Mouse (Mus musculus): ENCODE measurements around the gene Skp1a. TPM values are rescaled to one million over a fixed set of nuclear protein-coding genes. Genes with fewer than 3 reads are reported as not detected.

The Skp1a gene
- total RNA-seq, 1 experiment = 317 TPM

GRCm38 (mm10) chr11:52269841-52270240, 38.0 kb downstream of the Skp1a start:
- Histone ChIP-seq H3K9me3 (ENCODE audit: control insufficient read depth, insufficient read depth, low read depth, low read length) (no peaks in the 10 kb centered on the region), H3K27ac (ENCODE audit: insufficient read depth, low read depth, low read length, poor library complexity, severe bottlenecking) (no peak overlapping the region), H3K36me3 (ENCODE audit: control insufficient read depth, insufficient read depth, low read length, poor library complexity, severe bottlenecking) (peaks cover 6% of the 10 kb centered on the region; the same call in 1 of the 2 replicates), H3K4me1 (ENCODE audit: control insufficient read depth in 2 of 2, insufficient read depth in 2 of 2, low read length in 2 of 2, poor library complexity in 1 of 2) (peaks cover 2 to 21% of the 10 kb centered on the region in 2 experiments; a peak in 2 of 4 replicates), H3K4me3 (ENCODE audit: insufficient read depth in 1 of 2, low read depth in 1 of 2, low read length in 2 of 2, poor library complexity in 1 of 2, severe bottlenecking in 1 of 2) (no peak overlapping the region), H3K9ac (ENCODE audit: insufficient read depth, low read depth, low read length, poor library complexity, severe bottlenecking) (no peak overlapping the region)
- in situ Hi-C loops (cut with MboI; ENCODE audit: low sequenced_read_pairs in 2 of 2, unreplicated experiment in 2 of 2) = no loop called here
- no peak for DNase-seq (ENCODE audit: low read depth, low spot score)
- TF ChIP-seq CHD2 (IDR thresholded peaks at IDR 0.05; ENCODE audit: low read depth, low read length) = no peak
- no peak for TF ChIP-seq HCFC1 (IDR thresholded peaks at IDR 0.05; ENCODE audit: borderline replicate concordance, insufficient read depth, low read length)
- TF ChIP-seq MAFK (IDR thresholded peaks at IDR 0.05; ENCODE audit: insufficient read depth, low read depth, low read length) = no peak
- TF ChIP-seq ZNF384 (IDR thresholded peaks at IDR 0.05; ENCODE audit: low read depth, low read length) = no peak
- TF ChIP-seq ZC3H11A (IDR thresholded peaks at IDR 0.05; ENCODE audit: borderline replicate concordance, low read depth, low read length) = no peak

- in situ Hi-C loops (cut with MboI; ENCODE audit: low sequenced_read_pairs in 2 of 2, unreplicated experiment in 2 of 2) = no loop called here
Measured at GRCm38 (mm10) chr11:52271765-52272495, 40.1 kb downstream of the Skp1a start.

DNA sequence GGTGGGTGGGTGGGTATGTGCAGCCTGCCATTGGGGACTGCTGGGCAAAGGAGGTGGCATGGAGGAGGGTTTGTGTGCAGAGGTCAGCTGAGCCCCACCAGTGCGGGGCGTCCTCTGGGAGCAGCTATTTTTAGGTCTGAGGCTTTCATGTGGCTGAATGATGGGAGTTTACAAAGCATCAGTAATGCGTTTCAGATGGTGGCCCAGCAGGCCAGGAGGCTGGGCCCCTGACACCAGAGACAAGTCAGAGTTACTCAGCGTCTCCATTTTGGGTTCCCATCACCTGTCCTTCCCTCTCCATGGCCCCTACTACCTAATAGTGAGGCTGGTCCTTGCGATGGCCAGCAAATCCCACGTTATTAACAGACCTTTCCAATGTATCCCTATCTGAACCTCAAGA, 40.8 kb downstream of the Skp1a start:
- H3K4me3 ChIP-seq (ENCODE audit: insufficient read depth in 1 of 2, low read depth in 1 of 2, low read length in 2 of 2, poor library complexity in 1 of 2, severe bottlenecking in 1 of 2) = no peak overlapping the region
- TF ChIP-seq MAFK (IDR thresholded peaks at IDR 0.05; ENCODE audit: insufficient read depth, low read depth, low read length) (no peak), CHD2 (IDR thresholded peaks at IDR 0.05; ENCODE audit: low read depth, low read length) (no peak), HCFC1 (IDR thresholded peaks at IDR 0.05; ENCODE audit: borderline replicate concordance, insufficient read depth, low read length) (no peak), ZC3H11A (IDR thresholded peaks at IDR 0.05; ENCODE audit: borderline replicate concordance, low read depth, low read length) (no peak), ZNF384 (IDR thresholded peaks at IDR 0.05; ENCODE audit: low read depth, low read length) (no peak)
- no peaks in the 10 kb centered on the region for H3K9me3 ChIP-seq (ENCODE audit: control insufficient read depth, insufficient read depth, low read depth, low read length)
- DNase-seq (ENCODE audit: low read depth, low spot score) = no peak
- peaks cover 8% of the 10 kb centered on the region; the same call in 1 of the 2 replicates for H3K36me3 ChIP-seq (ENCODE audit: control insufficient read depth, insufficient read depth, low read length, poor library complexity, severe bottlenecking)
- H3K27ac ChIP-seq (ENCODE audit: insufficient read depth, low read depth, low read length, poor library complexity, severe bottlenecking) = no peak overlapping the region
- in situ Hi-C loops (cut with MboI; ENCODE audit: low sequenced_read_pairs in 2 of 2, unreplicated experiment in 2 of 2) = no loop called here
- peaks cover 7 to 25% of the 10 kb centered on the region in 2 experiments; a peak in 3 of 4 replicates for H3K4me1 ChIP-seq (ENCODE audit: control insufficient read depth in 2 of 2, insufficient read depth in 2 of 2, low read length in 2 of 2, poor library complexity in 1 of 2)
- no peak overlapping the region for H3K9ac ChIP-seq (ENCODE audit: insufficient read depth, low read depth, low read length, poor library complexity, severe bottlenecking)

More at GRCm38 (mm10) chr11:52271765-52272495, 40.1 kb downstream of the Skp1a start:
- Histone ChIP-seq H3K27ac (ENCODE audit: insufficient read depth, low read depth, low read length, poor library complexity, severe bottlenecking) (no peak overlapping the region), H3K9me3 (ENCODE audit: control insufficient read depth, insufficient read depth, low read depth, low read length) (no peaks in the 10 kb centered on the region), H3K36me3 (ENCODE audit: control insufficient read depth, insufficient read depth, low read length, poor library complexity, severe bottlenecking) (peaks cover 6% of the 10 kb centered on the region; the same call in 1 of the 2 replicates), H3K4me1 (ENCODE audit: control insufficient read depth in 2 of 2, insufficient read depth in 2 of 2, low read length in 2 of 2, poor library complexity in 1 of 2) (peaks cover 7 to 25% of the 10 kb centered on the region in 2 experiments; a peak in 3 of 4 replicates), H3K9ac (ENCODE audit: insufficient read depth, low read depth, low read length, poor library complexity, severe bottlenecking) (no peak overlapping the region), H3K4me3 (ENCODE audit: insufficient read depth in 1 of 2, low read depth in 1 of 2, low read length in 2 of 2, poor library complexity in 1 of 2, severe bottlenecking in 1 of 2) (no peak overlapping the region)
- no peak for TF ChIP-seq ZNF384 (IDR thresholded peaks at IDR 0.05; ENCODE audit: low read depth, low read length)
- no peak for TF ChIP-seq HCFC1 (IDR thresholded peaks at IDR 0.05; ENCODE audit: borderline replicate concordance, insufficient read depth, low read length)
- no peak for DNase-seq (ENCODE audit: low read depth, low spot score)

GRCm38 (mm10) chr11:52273183-52273941, 41.6 kb downstream of the Skp1a start:
- H3K4me1 ChIP-seq (ENCODE audit: control insufficient read depth in 2 of 2, insufficient read depth in 2 of 2, low read length in 2 of 2, poor library complexity in 1 of 2) = peaks cover 7 to 22% of the 10 kb centered on the region in 2 experiments; a peak in 3 of 4 replicates
- DNase-seq (ENCODE audit: low read depth, low spot score) = no peak
- in situ Hi-C loops (cut with MboI; ENCODE audit: low sequenced_read_pairs in 2 of 2, unreplicated experiment in 2 of 2) = no loop called here
- peaks cover 9% of the 10 kb centered on the region; the same call in 1 of the 2 replicates for H3K36me3 ChIP-seq (ENCODE audit: control insufficient read depth, insufficient read depth, low read length, poor library complexity, severe bottlenecking)
- H3K27ac ChIP-seq (ENCODE audit: insufficient read depth, low read depth, low read length, poor library complexity, severe bottlenecking) = no peak overlapping the region
- TF ChIP-seq MAFK (IDR thresholded peaks at IDR 0.05; ENCODE audit: insufficient read depth, low read depth, low read length) (no peak), CHD2 (IDR thresholded peaks at IDR 0.05; ENCODE audit: low read depth, low read length) (no peak), ZC3H11A (IDR thresholded peaks at IDR 0.05; ENCODE audit: borderline replicate concordance, low read depth, low read length) (no peak), HCFC1 (IDR thresholded peaks at IDR 0.05; ENCODE audit: borderline replicate concordance, insufficient read depth, low read length) (no peak), ZNF384 (IDR thresholded peaks at IDR 0.05; ENCODE audit: low read depth, low read length) (no peak)
- H3K9me3 ChIP-seq (ENCODE audit: control insufficient read depth, insufficient read depth, low read depth, low read length) = no peaks in the 10 kb centered on the region
- no peak overlapping the region for H3K9ac ChIP-seq (ENCODE audit: insufficient read depth, low read depth, low read length, poor library complexity, severe bottlenecking)
- H3K4me3 ChIP-seq (ENCODE audit: insufficient read depth in 1 of 2, low read depth in 1 of 2, low read length in 2 of 2, poor library complexity in 1 of 2, severe bottlenecking in 1 of 2) = no peak overlapping the region
